Mouse (Mus musculus) mouse embryonic stem cell (cell line): ENCODE results near the gene Maml3.

Source experiments
- in situ Hi-C, 2 experiments: fragments of 300-500 bp; cut with MboI; formaldehyde crosslinking; loops; 1 replicate in 1 of 2; 3 replicates in 1 of 2; pipeline ENCODE4 v1.14.3; 2019 to 2020; ENCODE audit warnings: low sequenced_read_pairs in 2 of 2, low pct_unique_long_range_greater_than_20kb in 1 of 2, mixed read lengths in 1 of 2; ENCODE audit not compliant: unreplicated experiment in 1 of 2

Gene Maml3

GRCm38 (mm10) chr3:52061472-52062388 is 43.1 kb downstream of the Maml3 start:
- in situ Hi-C loops = no loop called here

- in situ Hi-C loops = no loop called here
Observed at GRCm38 (mm10) chr3:52060886-52061285, 44.0 kb downstream of the Maml3 start.

DNA sequence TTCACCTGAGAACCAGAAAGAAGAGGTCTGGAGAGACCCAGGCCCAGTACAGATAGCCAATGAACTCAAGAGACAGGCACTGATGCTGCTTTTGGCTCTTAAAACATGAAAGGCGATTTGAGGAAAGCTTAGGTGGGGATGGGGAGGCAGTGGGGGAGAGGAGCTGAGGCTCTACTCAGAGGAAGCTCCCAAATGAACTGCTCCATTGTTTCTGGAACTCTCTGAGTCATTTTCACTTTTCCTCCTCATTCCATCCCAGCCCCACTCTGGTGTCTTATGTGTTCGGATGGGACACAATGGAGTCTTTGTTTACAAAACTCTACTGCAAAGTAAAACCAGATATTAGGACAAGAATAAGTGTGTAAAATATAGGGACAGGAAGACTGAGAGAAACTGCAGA is 53.1 kb downstream of the Maml3 start:
- in situ Hi-C loops = no loop called here

DNA sequence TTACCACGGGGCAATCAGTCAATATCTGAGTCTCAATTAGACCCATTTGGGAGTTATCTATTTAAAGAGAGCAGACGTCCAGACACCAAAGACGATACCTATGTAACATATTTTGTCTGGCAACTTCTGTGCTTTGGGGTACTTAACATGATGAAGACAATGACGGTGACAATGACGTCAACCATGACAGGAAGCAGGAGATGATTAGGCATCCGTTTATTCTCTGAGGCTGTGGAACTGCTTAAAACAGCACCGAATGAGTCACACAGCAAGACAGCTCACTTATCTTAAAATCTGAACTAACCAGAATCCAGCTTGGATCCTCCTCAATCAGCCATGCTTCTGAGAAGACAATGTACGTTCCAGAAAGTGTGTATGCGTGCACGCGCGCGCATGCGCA is 56.8 kb downstream of the Maml3 start:
- in situ Hi-C loops = no loop called here

DNA sequence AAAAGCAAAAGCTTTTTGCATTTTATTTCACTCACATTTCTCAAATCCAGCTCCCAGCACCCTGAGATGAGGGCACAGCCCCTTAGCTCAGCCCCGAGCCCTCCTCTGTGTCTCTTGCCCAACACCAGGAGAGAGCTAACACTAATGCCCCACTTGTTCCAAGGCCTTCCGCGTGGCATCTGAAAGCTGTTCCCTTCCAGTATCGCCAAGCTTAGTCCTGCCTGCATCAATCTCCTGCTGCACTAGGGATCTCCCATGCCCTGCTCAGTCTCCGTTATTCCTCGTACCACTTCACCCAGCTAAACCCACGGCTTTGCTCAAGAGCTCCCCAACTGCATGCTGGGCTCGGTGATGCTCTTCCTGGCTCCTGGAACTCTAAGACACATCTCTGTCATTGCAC is 57.3 kb downstream of the Maml3 start:
- in situ Hi-C loops = no loop called here

DNA sequence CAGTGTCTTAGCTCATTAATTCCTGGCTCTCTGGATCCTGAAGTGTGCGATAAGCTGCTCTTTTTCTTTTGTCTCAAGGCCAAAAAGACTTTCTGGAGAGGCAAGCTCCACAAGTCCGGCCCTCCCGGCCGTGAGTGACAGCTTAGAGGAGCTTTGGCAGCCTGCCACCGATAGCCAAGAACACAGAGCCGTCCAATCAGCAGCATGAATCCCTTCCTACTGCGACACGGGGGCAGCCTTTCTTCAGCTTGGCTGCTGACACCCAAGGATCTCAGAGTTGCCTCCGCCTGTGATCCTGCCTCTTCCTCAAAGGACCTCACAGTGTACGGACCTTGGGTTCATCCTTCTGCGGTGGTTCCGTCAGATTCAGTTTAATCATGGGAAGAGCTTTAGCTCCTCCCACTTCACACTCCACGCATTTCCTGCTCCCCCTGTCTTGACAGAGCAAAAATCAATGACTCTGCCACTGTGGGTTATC is 57.9 kb downstream of the Maml3 start:
- in situ Hi-C loops = no loop called here

- in situ Hi-C loops = no loop called here
Observed at GRCm38 (mm10) chr3:52046027-52046700, 58.7 kb downstream of the Maml3 start.

GRCm38 (mm10) chr3:52045221-52045641 is 59.6 kb downstream of the Maml3 start:
- in situ Hi-C loops = no loop called here

- in situ Hi-C loops = no loop called here
Observed at GRCm38 (mm10) chr3:52044651-52045050, 60.2 kb downstream of the Maml3 start.

GRCm38 (mm10) chr3:52043847-52044246 is 61.0 kb downstream of the Maml3 start:
- in situ Hi-C loops = no loop called here

DNA sequence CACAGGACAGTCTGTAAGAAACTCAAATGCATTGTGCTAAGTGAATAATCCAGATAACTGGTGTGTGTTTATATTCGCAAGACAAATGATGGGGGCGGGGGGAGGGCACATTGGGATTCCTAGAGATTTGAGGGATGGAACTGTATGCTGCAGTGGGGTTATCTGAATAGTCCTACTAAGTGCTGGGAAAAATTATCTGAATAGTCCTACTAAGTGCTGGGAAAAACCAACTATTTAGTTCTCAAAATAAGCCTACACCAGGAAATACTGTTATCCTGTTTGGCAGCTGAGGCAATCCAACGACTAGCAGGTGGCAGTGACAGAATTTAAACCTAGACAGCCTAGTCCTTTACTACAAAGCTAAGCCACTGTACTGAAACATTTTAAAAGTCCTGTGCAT is 62.2 kb downstream of the Maml3 start:
- in situ Hi-C loops = no loop called here

GRCm38 (mm10) chr3:52039958-52040357 is 64.9 kb downstream of the Maml3 start:
- in situ Hi-C loops = no loop called here

DNA sequence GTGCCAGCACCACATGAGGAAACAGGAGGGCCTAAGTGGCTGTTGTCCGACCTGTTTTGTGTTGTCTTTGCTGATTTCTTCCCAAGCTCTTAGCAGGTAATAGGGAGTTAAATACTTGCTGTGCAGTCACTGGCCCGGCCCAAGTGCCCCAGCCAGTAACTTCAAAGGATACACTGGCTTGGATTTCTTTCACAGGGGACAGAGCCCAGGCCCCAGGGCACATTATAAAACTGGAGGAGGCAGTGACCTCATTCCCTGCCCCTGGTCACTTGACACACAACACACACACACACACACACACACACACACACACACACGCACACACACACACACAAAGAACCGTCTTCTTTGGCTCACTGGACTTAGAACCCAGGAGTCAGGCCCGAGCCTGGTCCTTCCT is 67.6 kb downstream of the Maml3 start:
- in situ Hi-C loops = no loop called here

DNA sequence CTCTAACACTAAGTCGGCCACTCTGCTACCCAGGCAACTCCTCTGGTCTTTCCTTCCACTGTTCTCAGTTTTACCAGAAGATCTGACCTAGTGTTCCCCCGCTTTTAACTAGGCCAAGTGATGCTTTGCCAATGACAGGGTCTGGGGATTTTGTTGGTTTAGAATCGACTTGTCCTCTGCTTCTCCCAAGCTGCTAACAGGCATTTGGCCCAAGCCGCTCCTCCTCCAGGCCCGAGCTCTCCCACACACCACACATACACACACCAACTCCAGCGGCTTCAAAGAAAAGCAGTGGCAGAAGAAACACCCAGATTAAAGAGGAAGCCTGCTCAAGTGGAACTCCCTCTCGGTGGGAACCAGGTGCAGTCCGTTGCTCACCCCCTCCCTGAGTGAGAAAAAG is 69.5 kb downstream of the Maml3 start:
- in situ Hi-C loops = no loop called here

DNA sequence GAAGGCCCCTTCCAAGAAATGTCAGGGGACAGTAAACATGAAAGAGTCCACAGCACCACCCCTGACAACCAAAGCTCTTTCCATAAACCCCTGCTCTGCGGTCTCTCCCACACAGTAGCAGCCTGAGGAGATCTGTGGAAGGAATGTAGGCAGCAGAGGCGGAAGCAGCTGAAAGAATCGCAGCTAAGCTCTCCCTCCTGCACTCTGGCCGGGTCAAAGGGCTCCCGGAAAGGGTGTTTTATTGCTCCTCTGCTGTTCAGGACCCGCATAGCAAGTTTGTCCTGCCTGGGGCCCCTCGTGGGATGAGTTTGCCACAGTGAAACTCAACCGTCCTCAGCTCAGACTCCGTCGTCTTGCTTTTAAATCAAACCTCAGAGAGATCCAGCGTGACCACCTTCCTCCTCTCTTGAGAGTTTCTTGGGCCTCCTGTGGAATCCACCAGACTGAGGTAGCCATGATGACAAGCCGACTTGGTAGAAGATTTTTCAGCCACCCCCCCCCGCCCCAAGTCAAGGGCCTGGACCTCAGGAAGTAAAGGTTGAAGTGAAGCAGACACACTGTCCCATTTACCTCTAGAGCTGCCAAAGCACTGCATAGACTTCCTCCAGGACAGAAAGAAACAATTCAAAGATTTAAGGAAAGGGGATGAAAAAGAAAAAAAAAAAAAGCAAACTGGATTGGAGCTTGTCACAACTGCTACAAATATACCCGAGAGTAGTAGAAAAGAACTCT is 70.9 kb downstream of the Maml3 start:
- in situ Hi-C loops = no loop called here

DNA sequence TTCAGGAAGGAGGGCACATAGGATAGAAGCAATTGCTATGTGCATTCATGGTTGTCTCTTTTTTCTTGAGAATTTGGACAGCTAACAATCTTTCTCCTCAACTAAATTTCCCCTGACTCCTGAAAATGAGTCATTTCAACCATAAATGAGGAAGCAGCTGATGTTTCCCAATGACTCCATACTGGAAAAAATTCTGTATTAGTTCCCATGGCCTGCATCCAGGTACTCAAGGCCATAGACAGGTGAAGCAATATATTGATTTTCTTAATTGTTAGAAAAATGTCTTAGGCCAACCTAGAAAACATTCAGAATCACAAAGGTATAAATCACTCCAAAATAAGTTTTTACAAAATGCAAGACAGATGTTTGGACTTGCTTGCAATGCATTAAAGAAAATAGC is 73.5 kb downstream of the Maml3 start:
- in situ Hi-C loops = no loop called here

DNA sequence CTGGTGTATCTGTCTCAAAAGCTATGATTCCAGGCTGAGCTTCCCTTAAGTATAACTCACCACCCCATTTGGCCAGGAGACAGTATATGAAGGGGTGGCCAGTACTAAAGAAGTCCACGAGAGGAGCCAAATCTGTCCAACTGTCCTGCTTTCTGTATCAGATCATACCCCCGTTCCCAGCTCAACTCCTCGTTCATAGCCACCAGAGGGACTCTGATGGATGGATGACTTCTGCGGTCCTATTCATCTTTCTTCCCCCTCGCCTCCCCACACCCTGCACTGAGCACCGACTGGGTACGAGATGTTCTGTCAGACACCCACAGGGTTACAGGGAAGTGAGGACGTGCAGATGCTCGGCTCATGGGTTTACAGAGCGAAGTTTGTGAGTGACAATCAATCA is 74.8 kb downstream of the Maml3 start:
- in situ Hi-C loops = no loop called here

GRCm38 (mm10) chr3:52029661-52030081 is 75.2 kb downstream of the Maml3 start:
- in situ Hi-C loops = no loop called here

DNA sequence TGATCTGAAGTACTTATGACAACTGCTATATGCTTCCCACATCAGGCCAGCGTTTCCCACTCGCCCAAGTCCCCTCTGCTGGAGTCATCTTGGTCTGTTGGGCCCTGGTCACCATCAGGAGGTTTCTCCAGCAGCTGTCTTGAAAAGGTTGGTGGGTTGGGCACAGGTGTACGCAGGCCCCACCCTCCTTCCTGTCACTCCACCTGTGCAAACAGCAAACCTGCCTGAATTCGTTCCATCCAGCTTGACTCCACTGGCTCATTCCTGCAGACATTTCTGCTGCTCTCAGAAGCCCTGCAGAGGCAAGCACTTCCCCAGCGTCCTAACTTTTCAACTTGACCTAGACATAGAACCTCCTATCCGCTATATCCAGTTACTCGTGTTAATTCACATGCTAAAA is 76.9 kb downstream of the Maml3 start:
- in situ Hi-C loops = no loop called here
